Mouse (Mus musculus) gastrocnemius, postnatal 14 days (tissue): Measurements from ENCODE around the gene Clstn2. TPM values are rescaled to one million over a fixed set of nuclear protein-coding genes. Genes with fewer than 3 reads are reported as not detected.

Experiments
- DNase-seq: peaks from one replicate; pipeline ENCODE4 v3.0.0; 2021; ENCODE audit warnings: mixed read lengths
- intact Hi-C: fragments of 180-260 bp; cut with DNase I; formaldehyde crosslinking; loops from one replicate; pipeline ENCODE4 v1.15.1; 2025; ENCODE audit warnings: low total_unique reads
- total RNA-seq, 2 experiments: library from RNA; stranded (reverse); gene quantifications; 2 replicates each; pipeline ENCODE4 v1.2.3; 2021

Clstn2 gene
- total RNA-seq, 2 experiments from 2014 or later = 2.6 to 2.7 TPM

DNA sequence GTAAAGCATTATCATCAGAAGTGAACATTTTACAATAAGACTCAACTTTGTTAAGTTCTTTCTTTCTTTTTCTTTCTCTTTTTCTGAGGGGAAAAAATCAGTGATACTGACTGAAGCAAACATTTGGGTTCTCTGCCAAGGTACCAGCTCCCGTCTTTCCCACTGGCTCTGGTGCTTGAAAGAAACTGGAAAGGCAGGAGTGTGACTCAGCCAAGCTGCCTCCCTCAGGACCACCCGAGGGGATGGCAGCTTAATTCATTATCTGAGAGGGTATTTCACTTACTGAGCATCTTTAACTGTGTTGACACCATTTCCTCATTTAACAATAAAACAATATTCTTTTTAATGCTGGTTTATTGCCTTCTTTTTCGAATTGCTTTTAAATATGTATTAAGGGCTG lies 516.0 kb downstream of the Clstn2 start:
- DNase-seq = no peak
- intact Hi-C loops = no loop called here

DNA sequence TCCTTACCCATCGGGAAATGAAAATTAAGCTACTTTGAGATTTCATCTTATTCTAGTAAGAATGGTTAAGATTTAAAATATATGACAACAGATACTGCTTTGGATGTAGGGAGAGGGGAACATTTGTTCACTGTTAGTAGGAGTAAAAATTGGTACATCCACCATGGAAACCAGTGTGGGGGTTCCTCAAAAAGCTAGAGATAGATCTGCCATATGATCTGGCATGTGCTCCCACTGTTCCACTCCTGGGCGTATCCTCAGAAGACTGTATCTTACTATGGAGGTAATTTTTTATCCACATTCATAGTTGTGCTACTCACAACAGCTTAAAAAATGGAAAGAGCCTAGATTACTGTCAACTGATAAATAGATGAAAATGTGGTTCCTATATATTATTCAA lies 518.3 kb downstream of the Clstn2 start:
- no peak for DNase-seq
- intact Hi-C loops = no loop called here

DNA sequence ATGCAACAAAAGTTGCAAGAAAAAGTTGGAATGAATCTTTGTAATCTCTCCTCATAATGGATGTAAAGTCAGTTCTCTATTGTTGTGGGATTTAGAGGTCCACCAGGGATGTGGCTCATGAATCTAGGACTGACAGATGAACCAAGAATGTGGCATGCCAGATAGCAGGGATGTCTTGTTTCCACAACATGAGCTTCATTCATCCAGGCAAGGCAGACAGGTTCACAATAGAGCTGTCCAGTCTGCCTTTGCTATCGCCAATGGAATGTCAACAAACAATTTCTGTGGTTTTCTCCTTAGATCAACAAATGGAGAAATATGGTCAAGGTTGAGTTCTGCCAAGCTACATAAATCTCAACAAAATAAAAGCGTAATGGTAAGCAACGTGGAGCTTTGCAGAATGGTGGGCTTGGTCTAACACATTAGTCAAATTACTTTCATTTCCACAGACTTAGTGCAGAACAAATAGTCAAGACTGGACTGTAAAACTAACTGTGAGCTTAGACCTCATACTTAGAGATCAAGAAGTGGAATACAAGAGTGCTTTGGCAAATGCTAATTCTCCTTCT lies 520.6 kb downstream of the Clstn2 start:
- DNase-seq = no peak
- intact Hi-C loops = no loop called here

DNA sequence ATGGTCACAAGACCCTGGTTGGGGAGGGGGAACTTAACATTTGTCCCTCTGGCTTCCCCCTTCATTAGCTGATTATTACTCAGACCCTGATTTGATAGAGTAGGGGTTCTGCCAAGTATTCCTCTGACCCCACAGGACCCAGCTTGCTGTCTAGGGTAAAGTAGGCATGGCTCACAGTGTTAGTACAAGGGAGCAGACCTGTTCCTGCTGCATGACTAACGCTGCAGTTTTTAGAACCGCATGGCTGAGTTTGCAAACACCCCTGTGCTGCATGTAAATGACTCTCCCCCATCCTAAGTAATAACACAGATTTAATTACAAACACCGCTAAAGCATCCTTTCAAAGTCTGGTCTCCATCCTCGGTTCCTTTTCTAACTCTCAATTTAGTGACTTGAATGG lies 531.6 kb downstream of the Clstn2 start:
- intact Hi-C loops = no loop called here
- DNase-seq = no peak

DNA sequence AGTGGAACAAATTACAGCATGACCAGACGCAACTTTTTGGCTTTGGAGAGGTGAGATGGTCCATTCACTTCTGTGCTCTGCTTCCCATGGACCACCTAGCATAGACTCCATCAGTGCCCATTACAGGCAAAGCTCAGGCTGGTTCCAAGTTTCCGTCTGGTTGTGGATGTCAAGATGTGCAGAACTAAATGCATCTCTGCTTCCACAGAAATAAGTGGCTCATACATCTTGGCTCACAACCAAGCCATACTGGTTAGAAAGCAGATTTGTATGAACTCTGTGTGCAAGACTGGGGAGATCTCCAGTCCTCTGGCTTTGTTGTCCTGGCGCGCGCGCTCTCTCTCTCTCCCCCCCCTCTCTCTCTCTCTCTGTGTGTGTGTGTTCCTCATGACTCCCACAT lies 537.9 kb downstream of the Clstn2 start:
- intact Hi-C loops = no loop called here
- no peak for DNase-seq

DNA sequence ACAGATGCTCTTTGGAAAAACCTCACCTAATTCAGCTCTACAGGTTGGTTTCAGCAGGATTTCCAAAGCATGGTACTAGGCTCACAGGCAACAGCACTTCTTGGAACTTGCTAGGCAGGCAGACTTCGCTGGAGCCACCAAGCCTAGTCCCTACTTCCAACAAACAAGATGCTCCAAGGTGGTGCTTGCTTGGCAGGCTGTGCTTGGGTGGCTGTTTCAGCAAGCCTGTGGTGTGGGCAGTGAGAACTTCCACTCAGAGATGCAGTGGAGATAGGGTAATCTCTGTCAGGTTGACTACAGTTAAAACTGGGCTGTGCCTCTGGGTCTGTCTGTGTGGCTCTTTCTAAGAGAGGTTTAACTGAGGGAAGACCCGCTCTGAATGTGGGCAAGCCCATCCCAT lies 541.4 kb downstream of the Clstn2 start:
- intact Hi-C loops = no loop called here
- DNase-seq = no peak

DNA sequence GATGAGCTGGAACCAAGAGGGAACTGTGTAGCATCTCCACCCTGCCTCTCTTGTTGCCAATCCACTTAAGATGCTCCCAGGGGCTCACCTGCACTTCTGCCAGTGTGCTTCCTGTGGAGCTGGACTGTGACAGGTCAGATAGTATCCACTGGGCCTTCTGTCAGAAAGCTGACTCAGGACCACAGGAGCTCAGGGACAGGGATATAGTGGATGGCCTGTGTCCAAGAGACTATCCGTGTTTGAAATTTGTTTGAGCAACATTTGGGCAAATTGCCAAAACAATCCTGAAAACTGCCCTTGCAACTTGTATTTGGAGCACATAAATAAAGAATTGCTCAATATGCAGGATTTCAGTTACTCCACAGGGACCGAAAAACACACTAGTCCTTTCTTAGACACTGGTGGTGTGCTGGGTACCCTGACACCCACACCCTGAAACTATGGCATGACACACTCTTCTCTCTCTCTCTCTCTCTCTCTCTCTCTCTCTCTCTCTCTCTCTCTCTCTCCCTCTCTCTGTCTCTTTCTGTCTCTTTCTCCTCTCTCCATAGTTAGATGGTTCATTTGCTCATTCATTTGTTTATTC lies 542.3 kb downstream of the Clstn2 start:
- DNase-seq = no peak
- intact Hi-C loops = no loop called here

DNA sequence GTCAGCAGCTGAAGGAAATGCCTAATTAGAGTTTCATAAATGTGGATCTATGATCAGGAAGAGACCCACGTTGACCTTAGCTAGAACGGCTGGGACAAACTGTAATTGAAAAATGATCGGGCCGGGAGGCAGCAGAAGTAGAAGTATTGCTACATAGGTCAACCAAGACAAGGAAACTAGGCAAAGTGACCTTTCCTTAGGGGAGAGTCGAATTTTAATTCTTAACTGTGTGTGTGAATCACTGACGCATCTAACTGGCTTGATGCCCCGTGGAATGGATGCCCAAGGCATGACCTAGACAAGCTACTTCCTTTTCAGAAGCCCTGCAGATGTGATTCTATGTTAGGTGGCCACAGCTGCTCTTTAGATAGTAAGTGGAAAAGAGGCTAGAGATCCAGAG lies 546.2 kb downstream of the Clstn2 start:
- no peak for DNase-seq
- intact Hi-C loops = no loop called here

DNA sequence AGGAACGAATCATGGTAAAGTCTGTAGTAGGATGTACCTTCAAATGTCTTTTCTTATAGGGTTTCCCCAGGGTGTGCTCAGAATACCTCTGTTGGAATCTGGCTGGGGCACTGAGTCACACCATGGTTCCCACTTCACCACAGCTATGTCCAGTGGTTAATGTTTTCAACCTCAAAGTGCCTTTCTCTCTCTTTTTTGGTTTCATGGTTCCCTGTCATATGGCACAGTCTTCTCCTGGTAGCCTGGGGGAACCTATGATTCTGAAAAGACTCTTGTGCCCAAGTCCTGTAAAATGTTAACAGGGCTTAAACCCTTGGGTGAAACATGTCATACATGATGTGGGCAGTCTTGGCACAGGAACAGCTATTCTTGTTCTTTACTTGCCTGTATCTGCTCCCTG lies 551.8 kb downstream of the Clstn2 start:
- intact Hi-C loops = no loop called here
- DNase-seq = no peak

DNA sequence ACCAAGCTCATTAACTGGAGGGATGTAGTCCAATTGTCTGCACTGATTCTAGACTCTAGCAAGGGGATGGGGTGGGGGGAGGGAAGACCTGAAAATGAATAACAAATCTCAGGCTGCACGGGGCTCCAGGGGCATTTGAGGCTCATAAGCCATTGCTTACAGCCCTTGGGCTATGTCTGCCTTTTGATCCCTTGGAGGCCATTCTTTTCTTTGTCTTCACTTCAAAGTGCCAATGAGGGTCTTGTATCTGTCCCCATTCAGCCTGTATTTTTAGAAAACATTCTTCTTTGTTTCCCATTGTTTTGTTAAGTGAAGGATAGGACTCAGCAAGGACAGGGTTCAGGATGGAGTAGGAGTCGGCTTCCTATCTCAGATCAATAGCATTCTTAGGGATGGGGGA lies 556.0 kb downstream of the Clstn2 start:
- DNase-seq = no peak
- intact Hi-C loops = no loop called here

DNA sequence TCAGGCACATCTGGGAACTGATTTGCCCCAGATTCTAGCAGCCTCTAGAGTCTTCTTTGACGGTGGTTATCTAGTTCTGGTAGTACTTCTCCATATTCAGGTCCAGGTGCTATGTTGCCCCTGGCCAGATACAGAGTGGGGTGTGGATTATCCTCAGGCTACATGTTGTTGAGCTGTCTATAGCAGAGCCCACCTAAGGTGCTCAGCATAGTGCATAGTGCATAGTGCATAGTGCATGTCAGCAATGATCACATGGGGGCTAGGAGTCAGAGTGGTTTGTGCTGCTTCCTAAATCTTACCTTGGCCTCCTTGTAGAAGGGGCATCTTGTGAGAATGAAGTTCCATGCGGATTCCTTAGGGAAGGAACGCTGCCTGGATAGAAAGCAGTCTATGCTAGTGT lies 556.5 kb downstream of the Clstn2 start:
- intact Hi-C loops = no loop called here
- no peak for DNase-seq

DNA sequence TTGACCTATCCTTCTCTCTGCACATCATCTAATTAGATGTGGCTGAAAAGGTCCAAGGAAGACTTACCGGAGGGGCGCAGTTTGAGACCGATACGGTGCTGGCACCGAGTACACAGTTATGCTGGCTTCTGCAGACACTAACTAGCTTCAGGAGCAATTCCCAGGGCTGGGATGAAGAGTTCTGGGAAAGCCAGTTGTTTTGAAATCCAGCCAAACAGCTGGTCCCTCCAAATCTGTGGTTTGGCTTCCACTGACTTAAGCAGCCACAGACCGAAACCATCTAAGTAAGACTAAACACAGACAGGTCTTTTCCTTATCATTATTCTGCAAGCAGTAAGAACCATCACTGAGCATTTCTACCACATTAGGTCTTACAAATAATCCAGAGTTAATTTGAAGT lies 558.1 kb downstream of the Clstn2 start:
- peak; percentile 19 for DNase-seq
- intact Hi-C loops = no loop called here

DNA sequence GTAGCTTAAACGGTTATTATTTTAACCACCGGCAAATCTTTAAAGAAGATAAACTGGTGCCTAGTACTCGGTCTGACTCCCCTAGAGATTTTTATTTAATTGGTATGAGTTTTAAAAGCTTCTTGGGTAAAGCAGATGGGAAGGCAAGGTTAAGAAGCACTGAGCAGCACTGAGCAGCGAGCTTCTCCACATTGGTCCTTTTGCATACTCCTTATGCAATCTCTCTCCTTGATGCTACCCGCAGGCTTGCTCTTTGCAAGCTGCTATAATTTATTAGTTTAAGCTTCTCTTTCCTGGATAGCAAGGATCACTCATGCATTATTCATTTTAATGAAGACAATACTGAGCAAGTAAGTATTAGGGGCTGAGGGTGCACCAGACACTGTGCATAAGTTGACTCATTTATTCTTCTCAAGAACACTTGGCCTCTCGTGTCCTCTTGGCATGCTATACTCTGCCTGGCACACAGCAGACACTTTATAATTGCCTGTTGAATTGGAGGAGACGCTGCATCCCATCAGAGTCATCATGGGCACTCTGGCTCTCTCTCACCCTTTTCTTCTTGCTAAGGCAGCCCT lies 561.9 kb downstream of the Clstn2 start:
- intact Hi-C loops = no loop called here
- no peak for DNase-seq

DNA sequence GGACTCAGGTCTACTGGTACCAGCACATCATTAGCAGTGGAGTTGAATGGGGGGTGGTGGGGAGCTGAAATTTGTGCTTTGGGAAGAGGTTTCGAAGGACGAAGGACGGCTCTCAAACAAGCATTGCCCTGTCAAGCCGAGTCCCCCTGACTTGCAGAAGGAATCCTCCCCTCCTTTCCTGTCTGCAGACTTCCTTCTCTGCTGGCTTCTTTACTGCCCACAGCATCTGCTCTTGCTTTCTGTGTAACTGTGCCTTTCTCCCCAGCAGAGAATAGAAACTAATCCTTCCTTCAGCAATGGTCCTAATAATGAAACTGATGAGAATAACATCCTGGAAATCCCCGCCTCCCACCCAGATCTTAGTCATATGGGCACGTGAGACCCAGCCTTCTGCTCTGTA lies 572.5 kb downstream of the Clstn2 start:
- no peak for DNase-seq
- intact Hi-C loops = no loop called here

DNA sequence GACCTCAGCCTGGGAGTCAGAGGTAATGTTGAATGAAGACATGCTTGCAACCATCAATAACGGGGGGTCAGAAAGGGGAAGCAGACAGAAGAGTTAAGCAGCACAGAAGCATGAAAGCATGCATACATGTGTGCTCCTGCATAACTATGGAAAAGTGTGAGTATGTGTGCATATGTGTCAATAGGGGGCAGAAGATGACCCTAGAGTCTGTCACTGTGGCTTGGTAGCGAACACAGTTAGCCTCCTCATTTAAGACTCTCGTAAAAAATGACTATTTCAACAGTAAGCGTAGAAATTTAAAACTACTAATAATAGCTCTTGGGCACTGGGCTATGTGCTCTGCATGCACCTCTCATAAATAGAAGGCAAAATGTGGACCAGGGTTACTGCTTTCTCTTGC lies 573.2 kb downstream of the Clstn2 start:
- intact Hi-C loops = loop anchor here (10.0 kb wide), 1 partner anchor 565 kb away; no protein-coding TSS in a partner anchor

DNA sequence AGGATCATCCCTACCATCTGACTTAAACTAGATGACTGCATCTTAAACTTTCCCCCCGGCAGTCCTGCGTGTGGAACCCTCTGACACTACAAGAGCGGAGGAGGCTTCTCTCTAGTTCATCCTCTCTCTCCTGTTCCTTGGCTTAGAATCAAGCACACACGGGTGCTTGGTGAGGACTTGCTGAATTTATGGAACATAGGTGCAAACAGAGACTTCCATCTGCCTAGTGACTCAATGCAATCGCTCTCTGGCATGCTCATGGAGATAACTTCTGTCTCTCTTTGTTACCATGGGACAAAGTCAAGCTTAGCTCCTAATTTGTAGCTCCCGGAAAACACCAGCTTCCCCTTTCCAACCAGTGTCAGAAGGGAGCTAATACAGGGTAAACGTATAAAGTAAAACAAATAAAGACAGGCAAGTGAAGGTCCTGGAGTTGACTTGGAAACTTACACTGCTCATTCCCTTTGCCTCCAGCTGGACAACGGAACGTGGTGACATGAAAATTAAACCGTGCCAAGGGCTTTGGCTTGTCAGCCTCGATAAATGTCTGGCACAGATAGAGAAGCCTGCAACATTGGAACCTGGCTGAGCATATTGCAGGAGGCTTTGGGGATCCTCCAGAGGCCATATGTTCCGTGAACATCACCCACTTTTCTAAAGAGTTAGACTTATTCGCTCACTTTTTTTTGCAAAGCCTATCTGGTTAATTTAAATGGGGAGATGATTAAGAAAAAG lies 583.5 kb downstream of the Clstn2 start:
- peak; percentile 14 for DNase-seq
- intact Hi-C loops = loop anchor here (10.0 kb wide), 1 partner anchor 575 kb away; no protein-coding TSS in a partner anchor

More for the DNA sequence above, 573.2 kb downstream of the Clstn2 start:
- no peak for DNase-seq

DNA sequence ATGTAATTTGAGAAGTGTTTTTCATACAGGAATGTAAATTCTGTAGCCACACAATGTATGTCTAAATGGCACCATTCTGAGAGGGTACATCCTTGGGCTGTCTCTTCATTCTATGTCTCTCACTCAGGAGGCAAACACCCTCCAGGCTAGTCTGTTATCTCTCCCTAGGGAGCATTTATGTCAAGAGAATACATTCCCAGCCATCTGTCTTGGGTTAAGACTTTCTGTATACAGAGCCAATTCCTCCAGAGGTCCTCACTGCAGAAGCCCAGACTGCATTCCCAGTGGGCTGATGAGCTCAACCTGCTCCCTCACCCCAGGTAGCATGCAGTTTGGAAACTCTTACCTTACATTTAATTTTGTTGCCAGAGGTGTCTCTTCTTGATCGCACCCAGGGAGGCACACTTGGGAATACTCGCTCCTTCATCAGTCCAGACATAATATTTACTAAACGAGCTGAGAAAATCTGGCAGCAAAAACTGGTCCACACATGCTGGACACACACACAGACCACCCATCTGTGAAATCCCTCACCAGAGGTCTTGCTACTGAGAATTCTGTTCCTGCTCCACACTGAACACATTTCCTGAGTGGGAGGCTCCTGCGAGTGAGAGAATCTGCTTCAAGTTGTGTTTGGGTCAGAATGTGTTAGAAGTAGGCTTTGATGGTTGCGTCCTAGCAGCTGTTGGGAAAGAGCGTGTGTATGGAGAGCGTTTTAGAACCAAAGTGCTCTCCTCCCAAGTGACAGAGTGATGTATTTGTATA lies 592.9 kb downstream of the Clstn2 start:
- DNase-seq = no peak
- intact Hi-C loops = no loop called here

DNA sequence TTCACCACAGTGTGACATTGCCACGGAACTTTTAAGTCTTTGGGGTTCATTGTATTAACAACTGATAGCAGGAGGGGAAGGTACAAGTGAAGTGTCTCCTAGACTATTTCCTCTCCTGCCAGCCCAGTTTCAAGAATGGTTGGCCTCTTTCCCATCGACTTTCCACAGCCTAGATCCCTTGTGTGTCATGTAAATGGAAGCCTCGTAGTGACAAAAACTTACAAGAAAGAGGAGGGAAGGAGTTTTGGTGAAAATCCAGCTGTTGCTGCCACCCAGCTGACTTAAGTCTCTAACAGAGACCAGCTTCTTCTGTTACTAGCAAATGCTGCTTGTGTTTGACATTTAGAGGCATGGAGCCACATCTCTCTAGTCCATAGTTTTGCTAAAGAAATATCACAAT lies 598.3 kb downstream of the Clstn2 start:
- intact Hi-C loops = no loop called here
- no peak for DNase-seq

DNA sequence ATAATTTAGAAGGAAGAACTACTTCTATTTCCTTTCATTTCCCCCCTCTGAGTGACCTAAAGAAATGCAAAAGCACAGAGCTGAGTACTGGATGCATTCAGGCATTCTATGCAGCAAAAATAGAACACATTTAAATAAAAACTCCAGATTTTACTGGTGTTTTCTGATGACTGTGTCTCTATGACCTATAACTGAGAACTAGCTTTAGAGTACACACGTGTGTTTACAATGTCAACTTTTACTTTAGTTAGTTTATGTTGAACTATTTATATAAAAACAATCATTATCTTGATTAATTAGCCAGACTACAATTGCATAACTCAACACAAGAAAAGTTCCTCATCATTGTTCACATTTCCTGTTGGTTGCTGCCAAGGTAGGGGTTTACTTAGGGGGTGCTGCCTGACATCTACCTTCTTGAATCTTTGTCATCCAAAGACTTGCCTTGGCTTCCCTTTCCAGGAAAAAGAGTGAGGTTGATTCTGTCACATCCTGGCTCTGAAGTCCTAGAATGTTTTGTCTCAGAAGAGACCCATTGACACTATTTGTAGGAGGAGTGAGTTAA lies 603.0 kb downstream of the Clstn2 start:
- intact Hi-C loops = no loop called here
- no peak for DNase-seq

DNA sequence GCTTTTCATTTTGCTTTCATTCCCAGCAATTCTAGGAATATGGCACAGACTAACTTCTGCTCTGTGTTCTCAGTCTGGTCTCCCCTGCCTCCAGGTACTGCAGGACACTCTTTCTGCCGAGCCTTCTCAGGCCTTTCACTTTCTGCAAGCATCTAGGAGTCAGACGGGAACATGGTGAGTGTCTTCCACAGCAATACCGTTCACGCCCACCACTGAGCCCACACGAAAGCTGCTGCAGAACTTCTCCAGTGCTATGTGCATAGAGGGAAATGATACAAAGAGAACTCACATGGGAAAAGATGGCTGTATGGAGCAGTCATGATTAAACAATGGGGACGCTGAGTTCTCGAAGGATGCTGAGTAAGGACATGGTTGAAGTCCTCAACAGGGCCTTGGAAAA lies 604.9 kb downstream of the Clstn2 start:
- no peak for DNase-seq
- intact Hi-C loops = no loop called here
